Mouse (Mus musculus) cerebellum, adult 2 months (tissue): ENCODE measurements around the gene Vwa8. TPM values are rescaled to one million over a fixed set of nuclear protein-coding genes. Genes with fewer than 3 reads are reported as not detected.

Source experiments
- DNase-seq, 2 experiments: peaks; one replicate each; pipeline ENCODE4 v3.0.0; 2021
- H3K27ac ChIP-seq: fragments of 200-500 bp; 2 replicates; pipeline ENCODE4 v1.5.1; 2012; ENCODE audit warnings: low read length, control low read depth, inconsistent platforms; ENCODE audit not compliant: insufficient read depth
- H3K27me3 ChIP-seq: fragments of 200-500 bp; 2 replicates; pipeline ENCODE4 v1.6.1; 2012; ENCODE audit warnings: inconsistent platforms, mild to moderate bottlenecking, low read length, moderate library complexity; ENCODE audit not compliant: control insufficient read depth, insufficient read depth
- H3K4me1 ChIP-seq: fragments of 200-500 bp; 2 replicates; pipeline ENCODE4 v1.6.1; 2011; ENCODE audit warnings: low read length; ENCODE audit not compliant: control insufficient read depth, insufficient read depth
- H3K4me3 ChIP-seq: fragments of 200-500 bp; replicated peaks from 2 replicates; pipeline ENCODE3; 2011; ENCODE audit warnings: mild to moderate bottlenecking, low read depth, low read length, control low read depth; ENCODE audit not compliant: insufficient read depth
- CTCF ChIP-seq: fragments of 200-500 bp; IDR thresholded peaks from 2 replicates; pipeline ENCODE4 v1.5.1; 2011; ENCODE audit warnings: low read depth, mild to moderate bottlenecking, control low read depth, low read length, moderate library complexity, borderline replicate concordance; ENCODE audit not compliant: insufficient read depth
- POLR2A ChIP-seq: fragments of 200-500 bp; IDR thresholded peaks from 2 replicates; pipeline ENCODE4 v1.6.1; 2011; ENCODE audit warnings: low read length, control low read depth, borderline replicate concordance; ENCODE audit not compliant: insufficient read depth
- WGBS: fragments of 180-500 bp; shearing (Covaris S2); methylation state at CpG from one replicate; pipeline ENCODE4 v1.1.7; 2018; 5-methylcytosine and 5-hydroxymethylcytosine counted together
- polyA plus RNA-seq: library from polyadenylated mRNA; depleted of rRNA; stranded (reverse); fragments of >200 nt; gene quantifications from 2 replicates; pipeline ENCODE4 v1.2.3, GENCODE M21; 2012

The Vwa8 gene
- polyA plus RNA-seq, 1 experiment: 46.7 TPM

- no peak for DNase-seq
- H3K27me3 ChIP-seq: no peaks in the 10 kb centered on the region
- no peak for TF ChIP-seq POLR2A
- peak; percentile 7; the same call in 1 of the 2 replicates for TF ChIP-seq CTCF
- H3K4me1 ChIP-seq: no peaks in the 10 kb centered on the region
- 90% methylated on average over 3 of the region's 3 CpGs for WGBS
- H3K27ac ChIP-seq: no peak overlapping the region
- no peak overlapping the region for H3K4me3 ChIP-seq
Observed at GRCm38 (mm10) chr14:79030715-79031114, 181.9 kb downstream of the Vwa8 start.

- DNase-seq: no peak
- H3K4me3 ChIP-seq: no peak overlapping the region
- TF ChIP-seq POLR2A (no peak), CTCF (no peak)
- H3K27ac ChIP-seq: no peak overlapping the region
- no peaks in the 10 kb centered on the region for H3K4me1 ChIP-seq
- WGBS: 76% methylated on average over 8 of the region's 8 CpGs
- H3K27me3 ChIP-seq: no peaks in the 10 kb centered on the region
Observed at GRCm38 (mm10) chr14:79031230-79031740, 182.4 kb downstream of the Vwa8 start.

DNA sequence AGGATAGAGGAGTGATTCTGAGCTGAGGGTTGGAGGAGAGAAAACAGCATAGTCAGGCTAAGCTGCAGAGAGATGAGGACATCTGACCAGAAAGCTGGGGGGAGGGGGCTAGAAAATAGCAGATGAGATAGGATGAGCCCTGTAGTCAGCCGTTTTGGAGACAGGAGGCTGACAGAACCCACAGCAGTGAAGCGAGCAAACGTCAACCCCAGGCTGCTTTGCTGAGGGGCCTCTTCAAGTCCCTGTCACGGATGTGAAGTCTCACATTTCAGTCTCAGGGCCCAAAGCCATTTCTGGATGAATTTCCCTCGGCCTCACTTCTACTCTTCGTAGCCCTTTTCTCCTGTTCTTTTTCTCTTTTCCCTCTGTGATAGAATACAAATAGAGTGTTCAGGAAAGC is 184.5 kb downstream of the Vwa8 start:
- DNase-seq: no peak
- no peak for TF ChIP-seq CTCF
- TF ChIP-seq POLR2A: no peak
- Histone ChIP-seq H3K4me1 (no peaks in the 10 kb centered on the region), H3K4me3 (no peak overlapping the region), H3K27me3 (no peaks in the 10 kb centered on the region), H3K27ac (no peak overlapping the region)
- 68% methylated on average over 6 of the region's 6 CpGs for WGBS

DNA sequence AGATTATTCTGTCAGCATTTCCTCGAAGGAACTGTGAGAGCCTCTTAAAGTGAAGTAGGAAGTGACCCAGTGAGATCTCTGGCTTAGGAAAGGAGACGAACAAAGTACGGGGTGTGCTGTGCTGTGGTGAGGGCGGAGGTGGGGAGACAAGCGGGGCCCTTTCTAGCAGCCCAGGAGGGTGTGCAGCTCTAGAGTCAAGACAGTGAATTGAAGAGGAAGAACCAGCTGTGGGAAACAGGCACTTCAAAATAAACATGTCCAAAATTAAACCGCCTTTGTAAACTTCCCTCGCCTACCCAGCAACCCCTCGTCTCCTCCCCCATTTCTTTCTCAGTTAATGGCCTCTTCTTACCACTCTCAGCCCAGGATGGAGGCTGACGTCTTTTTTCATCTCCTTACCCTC is 185.7 kb downstream of the Vwa8 start:
- no peak for TF ChIP-seq CTCF
- no peak for TF ChIP-seq POLR2A
- no peak for DNase-seq
- WGBS: 75% methylated on average over 9 of the region's 9 CpGs
- Histone ChIP-seq H3K27me3 (no peaks in the 10 kb centered on the region), H3K4me1 (no peaks in the 10 kb centered on the region), H3K4me3 (no peak overlapping the region), H3K27ac (no peak overlapping the region)

DNA sequence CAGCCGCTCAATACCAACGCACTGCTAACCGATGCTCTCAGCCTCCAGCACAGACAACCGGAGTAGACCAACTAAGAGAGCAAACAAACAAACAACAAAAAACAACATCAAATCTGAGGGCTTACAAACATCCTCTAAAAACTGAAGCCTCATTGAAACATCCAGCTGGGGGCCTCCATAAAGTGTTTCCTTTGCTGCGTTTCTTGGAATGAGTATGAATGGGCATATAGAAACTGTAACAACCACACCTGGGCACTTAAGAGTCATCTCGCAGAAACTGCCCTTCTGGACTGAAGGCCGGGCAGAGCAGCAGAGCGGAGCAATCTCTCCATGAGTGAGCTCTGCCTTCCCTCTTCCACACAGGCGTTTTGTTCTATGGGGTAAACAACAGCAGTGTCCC is 186.7 kb downstream of the Vwa8 start:
- 83% methylated on average over 9 of the region's 9 CpGs for WGBS
- H3K27me3 ChIP-seq: no peaks in the 10 kb centered on the region
- H3K4me1 ChIP-seq: no peaks in the 10 kb centered on the region
- no peak for DNase-seq
- TF ChIP-seq POLR2A (no peak), CTCF (no peak)
- no peak overlapping the region for H3K4me3 ChIP-seq
- no peak overlapping the region for H3K27ac ChIP-seq

- no peaks in the 10 kb centered on the region for H3K27me3 ChIP-seq
- no peak overlapping the region for H3K4me3 ChIP-seq
- no peak overlapping the region for H3K27ac ChIP-seq
- DNase-seq: no peak
- no peaks in the 10 kb centered on the region for H3K4me1 ChIP-seq
- WGBS: 88% methylated on average over 2 of the region's 2 CpGs
- TF ChIP-seq POLR2A (no peak), CTCF (no peak)
Observed at GRCm38 (mm10) chr14:79047186-79047585, 198.3 kb downstream of the Vwa8 start.

- TF ChIP-seq CTCF (no peak), POLR2A (no peak)
- H3K4me3 ChIP-seq: no peak overlapping the region
- no peak overlapping the region for H3K27ac ChIP-seq
- DNase-seq: no peak
- no peaks in the 10 kb centered on the region for H3K27me3 ChIP-seq
- 76% methylated on average over 6 of the region's 6 CpGs for WGBS
- no peaks in the 10 kb centered on the region for H3K4me1 ChIP-seq
Observed at GRCm38 (mm10) chr14:79047956-79048355, 199.1 kb downstream of the Vwa8 start.

DNA sequence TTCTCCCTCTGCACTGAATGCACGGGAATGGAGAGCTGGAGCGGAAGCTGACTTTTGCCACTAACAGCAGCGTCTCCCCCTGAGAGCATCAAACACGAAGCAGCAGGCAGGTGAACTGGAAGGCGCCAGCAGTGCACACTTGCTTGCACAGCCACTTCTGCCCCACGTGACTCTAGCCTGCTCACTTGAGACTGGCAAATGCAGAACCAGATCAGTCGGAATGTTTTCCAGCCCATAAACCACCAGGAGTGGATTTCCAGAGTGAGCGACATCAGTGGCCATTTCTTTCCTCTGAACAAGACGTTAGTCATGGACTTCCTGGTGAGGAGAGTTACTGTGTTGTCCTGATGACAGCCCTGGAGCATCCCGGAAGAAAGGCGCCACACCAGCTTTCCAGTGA is 200.7 kb downstream of the Vwa8 start:
- H3K4me1 ChIP-seq: no peaks in the 10 kb centered on the region
- TF ChIP-seq CTCF (no peak), POLR2A (no peak)
- no peaks in the 10 kb centered on the region for H3K27me3 ChIP-seq
- DNase-seq: no peak
- 67% methylated on average over 11 of the region's 11 CpGs for WGBS
- H3K4me3 ChIP-seq: no peak overlapping the region
- no peak overlapping the region for H3K27ac ChIP-seq

DNA sequence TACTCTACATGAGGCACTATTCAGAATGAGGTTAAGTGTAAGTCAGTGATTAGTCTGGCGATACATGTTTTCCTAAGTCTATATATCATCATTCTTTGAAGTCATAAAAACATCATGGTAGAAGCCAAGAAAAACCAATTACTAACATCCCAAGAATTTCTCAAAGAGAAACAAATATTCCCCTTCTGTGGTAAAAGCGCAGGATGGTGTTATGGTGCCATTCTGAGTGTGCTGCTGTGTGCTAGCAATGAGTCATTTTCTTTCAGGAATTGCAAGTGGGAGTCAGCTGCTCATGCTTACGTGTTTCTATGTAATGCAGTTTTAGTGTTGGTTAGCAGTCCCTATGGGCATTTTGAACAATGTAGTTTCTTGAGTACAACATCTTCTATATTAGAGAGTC is 216.8 kb downstream of the Vwa8 start:
- no peak for DNase-seq
- Histone ChIP-seq H3K4me1 (peaks cover 4% of the 10 kb centered on the region), H3K27ac (no peak overlapping the region), H3K4me3 (no peak overlapping the region), H3K27me3 (no peaks in the 10 kb centered on the region)
- no peak for TF ChIP-seq CTCF
- WGBS: 92% methylated on average over 3 of the region's 3 CpGs
